Mouse (Mus musculus) layer of hippocampus, adult 9-11 months (tissue): ENCODE measurements around the gene Gm21885.
A peak's percentile ranks its signal among the peaks of the same experiment; 100 is the strongest.
"Not testable (repeated sequence)": the region's sequence is repeated elsewhere in the genome, so short reads cannot be mapped to it uniquely, and the experiment has no call there.

Source experiments
- DNase-seq: peaks from one replicate; pipeline ENCODE4 v3.0.0; 2022

The Gm21885 gene

GRCm38 (mm10) chr11:94281199-94282181, at the start of gene Gm21885:
TSS of gene Gm21885 (plus strand) at chr11:94281873.
- no peak for DNase-seq

GRCm38 (mm10) chr11:94233405-94233804, 48.3 kb upstream of the Gm21885 start:
- DNase-seq, result peak; percentile 84

- DNase-seq, result no peak
These were observed 47.3 kb upstream of the Gm21885 start for GRCm38 (mm10) chr11:94234380-94234779.

DNA sequence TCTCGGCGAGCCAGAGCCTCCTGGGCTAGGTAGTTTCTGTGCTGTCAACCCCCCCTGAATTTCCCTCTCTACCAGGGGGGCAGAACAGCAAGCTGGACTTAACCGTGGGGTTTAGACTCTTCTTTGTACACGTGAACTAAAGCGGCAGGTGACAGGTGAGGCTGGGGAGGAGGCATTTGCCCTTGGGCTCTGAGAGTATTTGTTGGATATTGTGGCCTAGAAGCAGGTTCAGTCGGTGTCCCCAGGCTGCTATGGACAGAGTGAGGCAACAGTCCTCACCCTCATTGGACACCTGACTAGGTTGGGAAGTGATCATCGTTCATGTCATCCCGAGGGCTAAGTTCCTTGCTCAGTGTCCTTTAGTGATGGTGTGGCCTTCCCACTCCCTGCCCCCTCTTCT, 46.8 kb upstream of the Gm21885 start:
- DNase-seq, result no peak

DNA sequence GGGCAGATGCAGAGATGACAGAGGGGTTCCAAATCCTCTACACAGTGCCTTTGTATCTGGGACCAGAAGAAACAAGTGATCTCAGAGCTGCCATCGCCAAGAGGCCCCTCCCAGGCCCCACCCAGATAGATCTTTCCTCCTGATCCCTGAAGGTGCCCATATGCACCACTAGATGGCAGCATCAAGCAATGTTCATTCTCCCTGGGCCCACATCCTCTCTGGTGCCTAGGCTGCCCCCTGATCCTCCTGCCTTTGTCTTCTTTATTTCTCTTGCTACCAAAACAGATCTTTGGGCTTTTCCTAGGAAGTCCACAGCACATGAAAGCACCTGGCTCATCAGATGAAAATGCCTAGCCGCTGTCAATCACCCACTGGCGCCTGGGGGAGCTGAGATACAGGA, 45.6 kb upstream of the Gm21885 start:
- DNase-seq, result peak; percentile 83

DNA sequence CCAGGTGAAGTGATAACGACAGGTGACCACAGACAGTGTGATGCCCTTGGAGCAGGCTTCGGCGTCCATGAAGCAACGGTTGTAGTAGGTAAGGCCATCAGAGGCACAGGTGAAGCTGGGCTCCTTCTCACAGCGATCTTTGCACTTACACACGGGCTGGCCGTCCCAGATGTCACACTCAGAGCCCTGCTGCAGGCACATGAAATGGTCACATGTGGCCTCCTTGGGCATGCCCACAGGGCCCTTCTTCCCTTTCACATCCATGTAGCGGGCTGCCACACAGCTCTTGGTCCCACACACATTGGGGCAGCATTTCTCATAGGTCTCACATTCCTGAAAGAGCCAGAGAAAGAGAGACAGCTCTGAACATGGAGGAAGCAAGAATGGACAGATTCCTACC, 42.9 kb upstream of the Gm21885 start:
- DNase-seq, result no peak

DNA sequence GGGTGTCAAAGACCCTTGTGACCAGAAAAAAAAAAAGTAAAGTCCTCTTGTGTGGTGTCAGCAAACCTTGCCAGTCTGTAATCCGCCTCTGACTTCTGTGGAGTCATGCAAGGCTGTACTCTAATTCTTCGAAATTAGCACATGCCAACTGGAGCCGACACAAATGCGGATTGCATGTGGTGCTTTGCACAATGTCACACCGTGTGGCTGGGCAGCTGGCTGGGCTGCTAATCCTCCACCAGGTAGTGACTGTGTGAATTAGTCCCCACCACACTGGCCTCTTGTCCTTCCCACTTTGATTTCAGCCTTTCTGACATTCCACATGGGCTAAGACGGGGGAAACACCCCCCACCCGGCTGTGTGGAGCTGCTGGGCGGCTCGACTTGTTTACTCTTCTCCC, 42.0 kb upstream of the Gm21885 start:
- no peak for DNase-seq

- no peak for DNase-seq
These were observed 38.8 kb upstream of the Gm21885 start for GRCm38 (mm10) chr11:94242760-94243421.

- no peak for DNase-seq
These were observed 38.1 kb upstream of the Gm21885 start for GRCm38 (mm10) chr11:94243422-94244180.

DNA sequence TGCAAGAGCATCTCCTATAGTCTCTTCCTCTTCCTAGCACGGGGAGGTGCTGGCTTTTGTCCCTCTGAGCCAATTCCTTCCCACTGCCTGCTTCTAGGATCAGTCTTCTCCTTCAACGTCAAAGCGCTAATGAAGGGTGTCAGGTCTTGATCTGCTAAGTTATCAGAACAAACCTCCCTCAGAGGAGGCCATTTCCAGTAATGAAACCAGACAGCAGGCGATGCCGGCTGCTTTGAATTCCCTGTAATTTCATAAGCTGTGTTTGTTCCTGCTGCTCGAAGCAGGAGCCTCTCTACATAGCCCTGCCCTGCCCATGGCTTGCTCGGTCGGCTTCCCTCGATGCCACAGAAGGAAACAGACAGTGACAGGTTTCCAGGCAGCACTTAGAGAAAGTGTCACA, 37.3 kb upstream of the Gm21885 start:
- no peak for DNase-seq

DNA sequence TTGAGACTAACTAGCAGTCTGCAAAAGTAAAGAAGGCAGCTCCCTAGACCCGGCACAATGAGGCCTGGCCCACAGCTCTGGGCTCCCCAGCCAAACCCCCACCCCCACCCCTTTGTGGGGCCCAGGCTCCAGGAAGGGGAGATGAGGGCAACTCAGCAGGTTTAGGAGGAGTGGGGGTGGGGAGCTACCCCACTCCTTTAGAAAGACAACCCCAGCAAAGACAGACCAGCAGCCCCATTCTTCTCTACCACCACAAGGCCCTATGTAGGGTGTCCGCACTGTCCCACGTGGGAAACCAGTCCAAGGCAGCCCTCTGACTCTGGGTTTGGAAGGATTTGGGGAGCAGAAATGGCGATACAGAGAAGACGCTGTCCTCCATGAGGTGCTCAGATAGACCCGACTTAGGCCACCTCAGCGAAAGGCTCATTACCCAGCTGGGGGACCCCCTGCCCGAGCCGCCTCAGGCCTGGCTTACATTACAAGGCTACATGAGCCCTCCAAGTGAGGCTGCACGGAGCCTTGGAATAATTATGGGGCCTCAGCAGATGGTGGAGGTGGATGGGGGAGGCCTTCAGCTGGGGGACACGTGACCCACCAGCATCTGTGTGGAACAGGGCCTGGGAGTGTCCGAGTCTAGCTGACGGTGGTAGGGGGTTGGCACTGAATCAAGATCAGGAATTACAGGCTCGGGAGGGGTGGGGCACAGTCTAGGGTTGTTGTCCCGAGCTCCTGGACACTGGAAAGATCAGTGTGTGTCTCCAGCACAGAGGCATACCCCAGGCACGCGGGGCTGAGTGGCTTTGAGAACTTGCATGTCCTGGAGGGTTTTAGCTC, 35.5 kb upstream of the Gm21885 start, which contains the start of gene Wfikkn2:
Gene Wfikkn2, minus strand, starts transcription at position 51 of the 834 bp plus-strand sequence.
- DNase-seq, result no peak

- DNase-seq, result no peak
These were observed 34.9 kb upstream of the Gm21885 start for GRCm38 (mm10) chr11:94246789-94247061.

GRCm38 (mm10) chr11:94253156-94253555, 28.5 kb upstream of the Gm21885 start:
- DNase-seq, result no peak

- no peak for DNase-seq
These were observed 28.0 kb upstream of the Gm21885 start for GRCm38 (mm10) chr11:94253691-94254090.

DNA sequence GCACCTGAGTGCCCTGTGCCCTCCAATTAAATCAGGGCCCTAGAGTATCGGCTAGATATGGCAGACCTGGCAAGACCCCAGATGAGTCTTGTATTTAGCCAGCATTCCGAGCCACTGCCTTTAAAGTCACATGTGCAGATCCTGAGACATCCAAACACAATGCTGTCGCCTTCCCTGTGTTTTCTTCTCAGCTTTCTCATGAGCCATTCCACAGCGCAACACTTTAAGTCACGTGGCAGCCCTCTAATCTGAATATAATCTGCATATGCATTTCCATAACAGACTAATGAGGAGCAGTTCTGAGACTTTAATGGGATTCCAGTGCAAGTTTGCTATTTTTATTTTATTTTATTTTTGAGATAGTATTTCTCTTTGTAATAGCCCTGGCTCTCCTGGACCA, 25.9 kb upstream of the Gm21885 start:
- no peak for DNase-seq

GRCm38 (mm10) chr11:94257987-94258386, 23.7 kb upstream of the Gm21885 start:
- DNase-seq, result no peak

DNA sequence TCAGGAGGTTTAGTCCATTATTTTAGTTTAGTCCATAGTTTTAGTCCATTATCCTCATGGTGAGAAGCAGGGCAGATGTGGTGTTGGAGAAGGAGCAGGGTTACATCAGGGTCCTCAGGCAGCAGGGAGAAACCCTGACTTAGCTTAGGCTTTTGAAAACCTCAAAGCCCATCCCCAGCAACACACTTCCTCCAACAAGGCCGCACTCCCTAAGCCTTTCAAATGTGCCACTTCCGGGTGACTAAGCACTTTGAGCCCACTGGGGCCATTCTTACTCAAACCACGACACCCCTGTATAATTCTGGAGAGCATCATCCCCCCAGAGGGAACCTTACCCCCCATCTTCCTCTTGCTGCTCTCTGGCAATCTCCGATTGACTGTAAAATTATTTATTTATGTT, 21.9 kb upstream of the Gm21885 start:
- no peak for DNase-seq

- no peak for DNase-seq
These were observed 19.9 kb upstream of the Gm21885 start for GRCm38 (mm10) chr11:94261585-94262370.

DNA sequence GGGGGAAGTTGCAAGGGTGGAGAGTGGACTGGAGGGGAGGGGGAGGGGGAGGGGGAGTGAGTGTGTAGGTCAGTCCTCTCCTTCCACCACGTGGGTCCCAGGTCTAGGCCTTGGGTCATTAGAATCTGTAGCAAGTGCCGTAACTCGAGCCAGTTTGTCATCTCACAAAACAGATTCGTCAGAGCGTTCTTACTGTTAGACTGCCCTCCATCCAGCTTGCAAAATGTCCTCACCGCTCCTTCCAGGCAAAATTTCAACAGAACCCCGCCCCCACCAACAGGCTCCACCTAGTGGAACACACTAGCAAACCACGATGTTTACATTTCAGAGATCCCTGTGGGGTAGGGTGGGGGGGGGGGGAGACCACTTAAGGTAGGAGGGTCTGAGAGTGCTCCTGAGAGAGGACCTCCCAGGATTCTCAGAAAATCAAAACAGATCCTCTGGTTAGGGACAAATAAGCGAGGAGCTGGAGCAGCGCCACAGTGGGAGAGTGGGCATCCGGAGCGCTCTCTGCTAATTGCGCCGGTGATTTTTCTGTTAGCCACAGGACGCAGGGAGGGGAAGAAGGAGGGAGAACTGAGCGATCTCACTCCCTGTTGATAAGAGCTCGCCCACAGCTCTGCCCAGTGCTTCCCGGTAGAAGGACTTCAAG, 16.4 kb upstream of the Gm21885 start:
- no peak for DNase-seq

DNA sequence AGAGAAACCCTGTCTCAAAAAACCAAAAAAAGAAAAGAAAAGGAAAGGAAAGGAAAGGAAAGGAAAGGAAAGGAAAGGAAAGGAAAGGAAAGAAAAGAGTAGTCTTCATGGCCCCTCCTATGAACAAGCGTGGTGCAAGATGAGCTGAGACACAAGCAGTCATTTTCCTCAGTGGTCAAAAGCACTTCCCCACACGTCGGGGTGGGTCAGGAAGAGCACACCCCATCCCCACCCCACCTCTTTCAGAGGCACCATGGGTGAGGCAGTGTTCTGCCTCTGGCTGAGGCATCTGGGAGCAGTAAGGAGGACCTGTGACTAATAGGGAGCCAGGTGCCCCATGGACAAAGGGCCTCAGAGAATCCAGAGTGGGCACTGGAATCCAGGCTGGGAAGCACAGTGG, 15.5 kb upstream of the Gm21885 start:
- DNase-seq, result not testable (repeated sequence)

DNA sequence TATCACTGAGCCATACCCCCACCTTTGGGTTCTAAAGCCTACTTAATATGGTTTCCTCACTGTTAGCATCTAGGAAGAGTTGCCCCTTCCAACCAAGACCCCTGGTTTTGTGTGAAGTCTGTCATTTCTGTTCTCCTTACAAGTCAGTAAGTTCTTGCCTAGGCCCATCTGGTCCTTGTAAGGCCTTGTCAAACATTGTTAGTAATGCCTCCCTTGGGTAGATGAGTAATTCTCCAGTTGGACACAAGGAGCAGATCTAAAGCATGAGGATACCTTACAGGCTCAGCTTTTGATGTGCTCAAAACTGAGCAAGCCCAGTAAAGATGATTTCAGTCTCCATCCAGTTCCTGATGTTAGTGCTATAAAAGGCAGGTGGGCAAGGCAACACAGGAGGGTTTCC, 12.9 kb upstream of the Gm21885 start:
- no peak for DNase-seq
